Mouse (Mus musculus): ENCODE measurements around the gene Numa1.

GRCm38 (mm10) chr7:101965606-101966005 lies 31.7 kb downstream of the Numa1 start:
- no peak for TF ChIP-seq CTCF (IDR thresholded peaks at IDR 0.05; ENCODE audit: low read depth, low read length)
- TF ChIP-seq POLR2A (IDR thresholded peaks at IDR 0.05; ENCODE audit: insufficient read depth, low read length): no peak
